Mouse (Mus musculus) myocyte (in vitro differentiated cells): ENCODE measurements around the gene Fhad1. TPM values are rescaled to one million over a fixed set of nuclear protein-coding genes. Genes with fewer than 3 reads are reported as not detected.

Experiments
- H3K27me3 ChIP-seq: one replicate; pipeline ENCODE4 v1.6.1; 2011; ENCODE audit not compliant: control insufficient read depth, insufficient read depth, insufficient read length
- H3K36me3 ChIP-seq: one replicate; pipeline ENCODE4 v1.6.1; 2011; ENCODE audit not compliant: control insufficient read depth, insufficient read depth
- H3K4me2 ChIP-seq: one replicate; pipeline ENCODE4 v1.6.1; 2011; ENCODE audit warnings: low read depth, control low read depth
- H3K4me3 ChIP-seq: one replicate; pipeline ENCODE4 v1.5.1; 2011; ENCODE audit warnings: mild to moderate bottlenecking, control low read depth, moderate library complexity
- H3K79me2 ChIP-seq: one replicate; pipeline ENCODE4 v1.6.1; 2011; ENCODE audit not compliant: control insufficient read depth, insufficient read depth
- H3ac ChIP-seq: one replicate; pipeline ENCODE4 v1.6.1; 2011; ENCODE audit not compliant: control insufficient read depth, insufficient read length
- CEBPB ChIP-seq: IDR thresholded peaks from 2 replicates; pipeline ENCODE4 v1.6.1; 2011; ENCODE audit warnings: mild to moderate bottlenecking, moderate library complexity; ENCODE audit not compliant: poor library complexity, insufficient read depth, severe bottlenecking
- E2F4 ChIP-seq: IDR thresholded peaks from one replicate; pipeline ENCODE4 v1.6.1; 2011; ENCODE audit warnings: mild to moderate bottlenecking, control low read depth, moderate library complexity; ENCODE audit not compliant: insufficient read depth
- MAX ChIP-seq: IDR thresholded peaks from one replicate; pipeline ENCODE4 v1.6.1; 2011; ENCODE audit warnings: low read depth, mild to moderate bottlenecking, control low read depth
- MYOD1 ChIP-seq, 3 experiments: IDR thresholded peaks; one replicate each; pipeline ENCODE4 v1.6.1; 2011; ENCODE audit warnings: control low read depth in 2 of 3, low read depth in 2 of 3, mild to moderate bottlenecking in 2 of 3, moderate library complexity in 1 of 3; ENCODE audit not compliant: insufficient read length in 2 of 3, control insufficient read depth in 1 of 3
- MYOG ChIP-seq, 3 experiments: IDR thresholded peaks; one replicate each; pipeline ENCODE4 v1.6.1; 2011; ENCODE audit warnings: control low read depth in 2 of 3, low read depth in 2 of 3, mild to moderate bottlenecking in 2 of 3; ENCODE audit not compliant: insufficient read length in 2 of 3, control insufficient read depth in 1 of 3, insufficient read depth in 1 of 3
- POLR2A ChIP-seq: IDR thresholded peaks from one replicate; pipeline ENCODE4 v1.6.1; 2011; ENCODE audit warnings: low read depth, mild to moderate bottlenecking, control low read depth, moderate library complexity; ENCODE audit not compliant: insufficient read length
- POLR2AphosphoS2 ChIP-seq: IDR thresholded peaks from one replicate; pipeline ENCODE4 v1.6.1; 2011; ENCODE audit warnings: low read depth, control low read depth; ENCODE audit not compliant: insufficient read length
- REST ChIP-seq: IDR thresholded peaks from one replicate; pipeline ENCODE4 v1.6.1; 2011; ENCODE audit warnings: mild to moderate bottlenecking, control low read depth, moderate library complexity; ENCODE audit not compliant: insufficient read depth, insufficient read length
- SRF ChIP-seq: IDR thresholded peaks from one replicate; pipeline ENCODE4 v1.6.1; 2011; ENCODE audit warnings: low read depth; ENCODE audit not compliant: control insufficient read depth, insufficient read length
- TCF12 ChIP-seq: IDR thresholded peaks from one replicate; pipeline ENCODE4 v1.6.1; 2011; ENCODE audit warnings: mild to moderate bottlenecking, control low read depth; ENCODE audit not compliant: poor library complexity, insufficient read depth, severe bottlenecking
- TCF3 ChIP-seq: IDR thresholded peaks from one replicate; pipeline ENCODE4 v1.6.1; 2011; ENCODE audit warnings: low read depth, control low read depth; ENCODE audit not compliant: insufficient read length
- USF1 ChIP-seq: IDR thresholded peaks from one replicate; pipeline ENCODE4 v1.6.1; 2011; ENCODE audit warnings: low read depth, mild to moderate bottlenecking, control low read depth, moderate library complexity
- polyA plus RNA-seq: library from polyadenylated mRNA; unstranded; fragments of >200 nt; fragmentation: generic; extraction: Trizol; gene quantifications from one replicate; pipeline ENCODE4 v1.2.1, GENCODE M21; 2012; ENCODE audit warnings: missing spikeins

Gene Fhad1
- polyA plus RNA-seq, 1 experiment: 0.17 TPM

DNA sequence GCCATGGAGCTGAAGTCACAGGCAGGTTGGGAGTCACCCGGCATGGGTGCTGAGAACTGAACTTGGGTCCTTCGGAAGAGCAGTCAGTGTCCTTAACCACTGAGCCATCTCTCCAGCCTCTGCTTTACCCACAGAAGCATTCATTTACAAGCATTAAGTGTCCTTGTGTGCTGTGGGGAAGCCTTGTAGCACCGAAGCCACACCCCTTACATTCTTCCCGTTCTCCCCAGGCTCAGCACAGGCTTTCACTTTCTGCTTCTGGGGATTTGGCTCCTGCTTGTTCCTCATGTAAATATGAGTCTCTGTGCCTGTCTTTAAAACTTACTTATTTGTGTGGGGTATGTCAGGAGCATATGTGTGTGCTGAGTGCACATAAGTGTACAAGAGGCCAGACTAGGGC lies 8.3 kb upstream of the Fhad1 start:
- TF ChIP-seq E2F4: no peak
- H3K4me3 ChIP-seq: no peak overlapping the region
- no peaks in the 10 kb centered on the region for H3K36me3 ChIP-seq
- no peaks in the 10 kb centered on the region for H3K27me3 ChIP-seq
- H3ac ChIP-seq: no peak overlapping the region
- no peaks in the 10 kb centered on the region for H3K79me2 ChIP-seq
- H3K4me2 ChIP-seq: no peak overlapping the region

DNA sequence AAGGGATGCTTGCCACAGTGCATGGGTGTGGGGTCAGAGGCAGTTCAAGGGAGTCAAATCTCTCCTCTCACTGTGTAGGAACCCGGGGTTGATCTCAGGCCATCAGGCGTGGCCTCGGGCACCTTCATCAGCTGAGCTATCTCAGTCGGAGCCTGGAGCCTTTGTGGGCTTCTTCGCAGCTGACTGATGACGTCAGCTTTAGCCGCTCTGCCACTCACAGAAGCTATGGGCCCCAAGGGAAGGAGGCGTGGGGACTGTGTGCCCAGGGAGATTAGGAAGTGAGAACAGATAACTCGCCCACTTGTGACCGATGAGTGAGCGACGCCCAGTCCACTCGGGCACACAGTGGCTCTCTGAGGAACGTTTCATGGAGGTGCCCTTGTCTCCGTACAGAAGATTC lies 2.8 kb upstream of the Fhad1 start:
- H3K79me2 ChIP-seq: no peaks in the 10 kb centered on the region
- no peak overlapping the region for H3K4me2 ChIP-seq
- peaks cover 12% of the 10 kb centered on the region for H3K27me3 ChIP-seq
- no peak overlapping the region for H3ac ChIP-seq
- no peak for TF ChIP-seq TCF12
- no peak for TF ChIP-seq USF1
- TF ChIP-seq SRF: no peak
- no peak for TF ChIP-seq CEBPB
- TF ChIP-seq MYOG (IDR thresholded peaks at IDR 0.05; ENCODE audit: control insufficient read depth in 1 of 3, insufficient read depth in 1 of 3, insufficient read length in 2 of 3, low read depth in 2 of 3): no peak
- no peak for TF ChIP-seq MAX
- no peak for TF ChIP-seq REST
- no peak for TF ChIP-seq MYOD1 (IDR thresholded peaks at IDR 0.05; ENCODE audit: control insufficient read depth in 1 of 3, insufficient read length in 2 of 3, low read depth in 2 of 3)
- no peak for TF ChIP-seq TCF3
- no peak for TF ChIP-seq POLR2AphosphoS2
- no peak for TF ChIP-seq E2F4
- H3K36me3 ChIP-seq: no peaks in the 10 kb centered on the region
- H3K4me3 ChIP-seq: no peak overlapping the region

- Histone ChIP-seq H3K4me3 (no peak overlapping the region), H3K27me3 (peaks cover 7% of the 10 kb centered on the region), H3ac (no peak overlapping the region), H3K4me2 (no peak overlapping the region), H3K36me3 (no peaks in the 10 kb centered on the region), H3K79me2 (no peaks in the 10 kb centered on the region)
- no peak for TF ChIP-seq REST
Measured at GRCm38 (mm10) chr4:142011236-142011635, 3.6 kb downstream of the Fhad1 start.

GRCm38 (mm10) chr4:142010441-142010840 lies 4.4 kb downstream of the Fhad1 start:
- TF ChIP-seq MAX (no peak), POLR2A (no peak), SRF (no peak), POLR2AphosphoS2 (no peak), MYOG (IDR thresholded peaks at IDR 0.05; ENCODE audit: control insufficient read depth in 1 of 3, insufficient read depth in 1 of 3, insufficient read length in 2 of 3, low read depth in 2 of 3) (no peak), TCF12 (no peak), MYOD1 (IDR thresholded peaks at IDR 0.05; ENCODE audit: control insufficient read depth in 1 of 3, insufficient read length in 2 of 3, low read depth in 2 of 3) (no peak), CEBPB (no peak), E2F4 (no peak), TCF3 (no peak), REST (no peak), USF1 (no peak)
- Histone ChIP-seq H3K79me2 (no peaks in the 10 kb centered on the region), H3K36me3 (no peaks in the 10 kb centered on the region), H3K4me2 (no peak overlapping the region), H3K27me3 (peaks cover 7% of the 10 kb centered on the region), H3ac (no peak overlapping the region), H3K4me3 (no peak overlapping the region)

DNA sequence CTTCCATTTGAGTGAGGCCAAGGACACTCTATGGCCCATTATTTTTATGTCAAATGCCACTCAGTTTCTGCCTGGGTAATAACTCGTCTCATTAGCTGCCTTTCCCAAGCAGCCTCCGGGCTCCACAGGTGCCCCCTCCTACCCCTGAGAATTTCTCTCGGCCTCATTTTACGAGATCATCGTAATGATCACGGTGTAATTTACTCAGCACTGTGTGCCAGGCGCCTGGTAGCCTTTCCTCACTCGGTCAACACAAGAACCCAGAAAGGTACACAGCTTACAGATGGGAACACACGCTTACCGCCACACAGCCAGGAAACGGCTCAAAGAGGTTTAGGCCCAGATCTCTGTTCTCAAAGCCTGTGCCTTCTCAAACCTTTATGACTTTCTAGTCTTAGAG lies 6.7 kb downstream of the Fhad1 start:
- Histone ChIP-seq H3K36me3 (no peaks in the 10 kb centered on the region), H3K27me3 (peaks cover 1% of the 10 kb centered on the region), H3K4me3 (no peak overlapping the region), H3K4me2 (no peak overlapping the region), H3K79me2 (no peaks in the 10 kb centered on the region), H3ac (no peak overlapping the region)
- TF ChIP-seq E2F4 (no peak), POLR2AphosphoS2 (no peak), TCF12 (no peak), MAX (no peak), POLR2A (no peak), MYOD1 (IDR thresholded peaks at IDR 0.05; ENCODE audit: control insufficient read depth in 1 of 3, insufficient read length in 2 of 3, low read depth in 2 of 3) (no peak), USF1 (no peak), REST (no peak), SRF (no peak), MYOG (IDR thresholded peaks at IDR 0.05; ENCODE audit: control insufficient read depth in 1 of 3, insufficient read depth in 1 of 3, insufficient read length in 2 of 3, low read depth in 2 of 3) (no peak)

- H3K79me2 ChIP-seq: no peaks in the 10 kb centered on the region
- TF ChIP-seq POLR2AphosphoS2 (no peak), MYOG (IDR thresholded peaks at IDR 0.05; ENCODE audit: control insufficient read depth in 1 of 3, insufficient read depth in 1 of 3, insufficient read length in 2 of 3, low read depth in 2 of 3) (no peak), USF1 (no peak), SRF (no peak), TCF3 (no peak), E2F4 (no peak), MAX (no peak), MYOD1 (IDR thresholded peaks at IDR 0.05; ENCODE audit: control insufficient read depth in 1 of 3, insufficient read length in 2 of 3, low read depth in 2 of 3) (no peak), POLR2A (no peak)
- H3K27me3 ChIP-seq: peaks cover 4% of the 10 kb centered on the region
- no peak overlapping the region for H3ac ChIP-seq
- H3K4me3 ChIP-seq: no peak overlapping the region
- no peak overlapping the region for H3K4me2 ChIP-seq
- no peaks in the 10 kb centered on the region for H3K36me3 ChIP-seq
Measured at GRCm38 (mm10) chr4:142000581-142000980, 14.3 kb downstream of the Fhad1 start.
